Mouse (Mus musculus) CH12.LX (cell line): ENCODE results near the gene Pnpla3.

Source experiments
- EP300 ChIP-seq: IDR thresholded peaks from 2 replicates; pipeline ENCODE4 v1.6.1; 2011; ENCODE audit warnings: low read length, improper control_type of control experiment
- ETS1 ChIP-seq: conservative IDR thresholded peaks from 2 replicates; pipeline ENCODE4 v1.6.1; 2012; ENCODE audit warnings: low read depth, mild to moderate bottlenecking, inconsistent platforms, low read length, improper control_type of control experiment, moderate library complexity
- HCFC1 ChIP-seq: IDR thresholded peaks from 2 replicates; pipeline ENCODE4 v1.6.1; 2012; ENCODE audit warnings: low read depth, mild to moderate bottlenecking, inconsistent platforms, low read length, improper control_type of control experiment
- POLR2A ChIP-seq: IDR thresholded peaks from 2 replicates; pipeline ENCODE4 v1.6.1; 2011; ENCODE audit warnings: low read depth, mild to moderate bottlenecking, improper control_type of control experiment, low read length
- TCF12 ChIP-seq: IDR thresholded peaks from 2 replicates; pipeline ENCODE4 v1.6.1; 2014; ENCODE audit warnings: low read depth, mild to moderate bottlenecking, inconsistent platforms, low read length, improper control_type of control experiment
- ZNF384 ChIP-seq: IDR thresholded peaks from 2 replicates; pipeline ENCODE4 v1.6.1; 2012; ENCODE audit warnings: low read depth, low read length, improper control_type of control experiment, inconsistent platforms

- TF ChIP-seq POLR2A (no peak), HCFC1 (no peak), EP300 (no peak), ZNF384 (no peak), ETS1 (no peak), TCF12 (no peak)
These were observed 34.2 kb upstream of the Pnpla3 start for GRCm38 (mm10) chr15:84133440-84133839.
